Mouse (Mus musculus) CD8-positive naive resting alpha-beta T cell, adult 2 months (primary cell): ENCODE results near the gene Nfasc.

Experiments
- DNase-seq, 2 experiments: peaks; one replicate each; pipeline ENCODE4 v3.0.0; 2022; ENCODE audit warnings: low read depth in 2 of 2, low spot score in 2 of 2

Gene Nfasc

DNA sequence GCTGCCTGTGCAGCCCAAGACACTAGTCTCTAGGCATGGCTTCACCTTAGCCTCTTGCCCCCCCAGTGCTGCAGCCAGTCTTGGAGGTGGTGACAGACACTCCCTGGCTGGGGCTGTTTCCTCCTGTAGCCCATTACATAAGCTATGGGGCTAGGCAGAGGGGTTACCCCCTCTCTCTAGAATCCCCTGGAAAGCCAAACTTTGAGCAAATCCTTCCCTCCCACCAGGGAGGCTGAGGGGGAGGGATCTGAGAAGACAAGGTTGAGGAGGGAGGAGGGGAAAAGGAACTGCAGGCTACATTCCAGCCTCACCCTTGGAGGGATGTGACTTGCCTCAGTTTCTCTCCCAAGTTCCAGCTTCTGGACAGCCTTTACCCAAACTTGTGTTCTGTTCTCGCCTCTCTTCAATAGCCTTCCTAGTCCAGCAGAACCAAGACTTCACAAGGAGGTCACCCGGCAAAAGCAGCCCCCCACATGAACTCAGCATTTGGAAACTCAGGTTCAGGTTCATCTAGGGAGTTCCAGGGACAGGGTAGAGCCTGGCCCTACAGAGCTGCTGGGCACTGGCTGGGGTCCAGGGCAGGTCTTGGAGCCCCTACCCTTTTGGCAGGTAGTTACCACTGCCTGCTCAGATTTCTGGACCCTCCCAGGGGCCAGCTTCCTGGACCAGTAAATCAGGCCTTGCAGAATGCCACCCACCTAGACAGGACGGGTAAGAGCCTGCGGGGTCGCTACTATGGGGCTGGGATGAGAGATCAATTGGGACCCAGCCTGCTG, 199.6 kb downstream of the Nfasc start:
- no peak for DNase-seq

DNA sequence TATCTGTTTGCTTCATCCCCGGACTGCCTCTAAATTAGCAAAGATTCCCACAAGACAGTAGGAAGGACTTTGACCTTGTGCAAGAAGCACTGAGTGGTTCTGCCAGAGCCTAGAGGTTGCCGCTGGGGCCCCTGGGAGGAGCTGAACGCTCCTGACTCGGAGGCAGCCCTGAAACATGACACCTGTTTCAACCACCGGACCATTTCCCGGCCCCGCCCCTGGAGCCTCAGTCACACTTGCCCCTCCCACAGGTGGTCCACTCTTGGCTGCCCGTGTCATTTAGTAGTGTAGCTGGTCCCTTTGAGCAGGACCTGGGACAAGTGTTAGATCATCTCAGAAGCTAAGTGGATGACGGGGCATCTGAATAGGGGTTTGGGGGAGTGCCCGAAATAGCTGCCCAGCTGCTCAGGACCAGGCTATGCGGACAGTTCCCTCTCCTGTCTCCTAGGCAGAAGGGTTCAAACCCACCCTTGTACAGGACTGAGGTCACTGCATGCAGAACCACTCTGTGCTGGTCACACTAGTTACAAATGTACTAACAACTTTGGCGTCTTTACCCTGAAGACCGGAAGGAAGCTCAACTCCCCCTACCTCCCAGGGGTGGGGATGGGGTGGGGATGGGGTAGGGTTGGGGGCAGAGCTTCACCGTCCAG, 200.3 kb downstream of the Nfasc start:
- no peak for DNase-seq

DNA sequence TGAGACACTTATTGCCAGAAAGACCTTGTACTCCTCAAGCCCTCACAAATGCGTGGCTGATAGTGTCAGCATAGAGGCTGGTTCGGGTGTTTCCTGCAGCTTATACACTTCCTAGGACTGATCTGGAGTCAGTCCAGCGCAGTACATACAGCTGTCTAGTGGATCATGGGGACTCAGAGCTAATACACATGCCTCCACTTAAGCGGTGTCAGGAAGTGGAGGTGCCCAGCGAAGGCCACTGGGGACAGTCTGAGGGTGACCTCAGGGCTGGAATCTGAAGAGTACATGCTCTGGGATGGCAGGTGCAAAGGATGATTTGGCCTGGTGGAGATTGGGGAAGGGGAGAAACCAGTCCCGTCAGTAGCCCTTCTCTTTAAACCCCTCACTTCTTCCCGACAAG, 200.9 kb downstream of the Nfasc start:
- DNase-seq, result no peak

DNA sequence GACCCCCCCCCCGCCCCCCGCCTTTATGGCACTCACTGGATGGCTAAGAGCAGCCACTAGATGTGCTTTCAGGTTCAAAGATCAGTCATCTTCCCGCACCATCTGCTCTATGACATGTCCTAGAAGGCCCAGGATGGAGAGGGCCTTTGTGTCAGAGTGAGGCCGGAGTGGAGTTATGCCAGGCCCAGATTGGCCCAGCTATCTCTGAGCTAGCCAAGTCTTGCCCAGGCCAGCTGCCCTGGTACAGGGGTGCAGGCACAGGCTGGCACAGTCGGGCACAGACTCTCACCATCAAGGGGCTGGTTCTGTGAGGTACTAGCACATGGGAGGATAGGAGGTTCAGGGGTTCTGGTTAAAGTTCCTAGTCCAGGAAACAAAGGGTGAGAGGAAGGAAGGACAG, 203.9 kb downstream of the Nfasc start:
- DNase-seq, result no peak

DNA sequence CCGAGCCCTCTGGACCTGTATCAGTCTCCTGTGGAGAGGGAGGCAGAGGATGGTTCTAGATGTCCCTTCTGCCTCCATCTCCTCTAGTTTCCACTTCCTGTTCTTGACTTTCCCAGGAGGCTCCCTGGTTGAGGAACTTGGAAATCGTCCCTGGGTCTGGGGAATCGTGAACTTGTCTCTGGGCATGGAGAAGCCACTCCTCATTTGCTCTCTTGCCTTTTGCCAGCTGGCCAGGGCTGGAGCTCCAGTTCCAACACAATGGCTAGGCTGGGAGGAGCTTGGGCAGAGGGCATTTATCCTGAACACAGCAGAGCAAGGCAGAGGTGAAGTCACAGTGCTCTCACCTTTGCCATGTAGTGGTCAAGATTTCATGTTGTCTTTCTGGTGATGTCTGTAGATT, 205.2 kb downstream of the Nfasc start:
- DNase-seq, result no peak

DNA sequence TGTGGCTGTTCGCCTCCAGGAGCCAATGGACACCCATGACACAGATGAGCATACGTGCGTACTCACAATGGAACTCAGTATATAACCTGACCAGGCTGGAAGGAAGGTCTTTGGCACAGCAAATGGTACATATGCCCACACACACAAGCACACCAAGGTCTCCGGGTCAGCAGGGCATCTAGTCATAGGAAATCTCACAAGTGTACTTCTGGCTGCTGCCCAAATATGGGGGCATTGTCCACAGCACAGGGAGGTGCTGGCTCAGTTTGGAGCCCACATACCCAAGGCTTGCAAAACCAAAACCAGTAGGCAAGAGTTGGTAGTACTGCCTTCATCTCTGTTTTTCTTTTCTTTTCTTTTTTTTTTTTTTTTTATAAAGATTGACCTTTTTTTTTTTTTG, 206.1 kb downstream of the Nfasc start:
- no peak for DNase-seq

DNA sequence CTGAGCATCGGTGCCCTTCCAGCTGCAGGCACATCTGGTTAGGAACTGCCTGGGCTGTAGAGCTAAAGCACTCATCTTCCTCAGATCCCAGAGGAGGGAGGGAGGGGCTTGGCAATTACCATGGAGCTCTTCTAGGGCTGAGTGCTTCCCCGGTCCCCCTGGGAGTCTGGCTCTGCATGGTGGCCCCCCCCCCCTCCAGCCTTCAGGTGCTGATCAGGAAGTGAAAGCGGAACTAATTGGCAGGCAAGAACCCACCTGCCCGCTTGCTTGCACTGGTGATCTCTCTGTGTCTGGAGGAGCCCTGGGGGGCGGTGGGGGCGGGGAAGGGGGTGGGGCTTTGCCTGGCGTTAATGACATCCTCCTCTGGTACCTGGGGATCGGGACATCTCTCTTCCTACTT, 207.8 kb downstream of the Nfasc start:
- no peak for DNase-seq

DNA sequence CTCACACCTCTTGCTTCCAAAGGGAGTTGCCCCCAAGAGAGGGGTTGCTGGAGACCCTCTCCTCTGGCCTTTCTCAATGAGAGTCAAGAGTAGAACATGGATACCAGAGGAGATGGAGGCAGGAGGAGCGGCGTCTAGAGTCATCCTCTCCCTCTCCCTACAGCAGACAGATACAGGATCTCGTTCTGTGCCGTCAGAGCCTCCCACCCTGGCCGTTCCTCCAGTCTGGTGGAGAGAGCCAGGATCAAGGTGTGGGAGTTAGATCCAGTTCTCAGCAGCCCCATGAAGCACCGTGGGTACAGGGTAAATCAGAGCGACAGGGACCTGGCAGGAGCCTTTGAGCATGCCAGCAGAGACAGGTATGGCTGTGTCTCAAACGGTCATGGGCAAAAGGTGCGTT, 209.1 kb downstream of the Nfasc start:
- no peak for DNase-seq

DNA sequence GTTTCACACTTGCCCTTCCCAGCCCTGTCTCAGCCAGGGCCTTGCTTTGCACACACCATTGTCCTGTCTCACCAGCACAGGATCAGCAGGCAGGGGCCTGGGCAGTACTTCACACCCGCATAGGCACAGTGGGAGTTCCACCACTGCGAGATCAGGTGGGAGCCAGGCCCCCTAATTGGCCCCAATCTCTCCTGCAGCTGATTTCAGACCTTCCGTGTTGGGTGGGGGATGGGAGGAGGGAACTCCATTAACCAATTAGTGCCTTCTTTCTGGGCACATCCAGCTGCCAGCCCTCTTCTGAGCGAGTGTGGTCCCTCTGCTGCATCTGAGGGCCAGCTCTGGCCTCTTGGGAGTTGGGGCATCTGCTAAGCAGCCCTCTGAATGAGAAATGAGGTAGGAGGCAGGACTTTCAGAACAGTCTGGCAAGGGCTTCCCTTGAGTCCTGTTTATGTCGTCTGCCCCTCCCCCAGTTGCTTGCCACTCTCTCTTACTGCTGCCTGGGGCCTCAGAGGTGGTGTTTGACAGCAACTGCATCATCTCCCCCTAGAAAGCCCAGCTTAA, 210.9 kb downstream of the Nfasc start:
- DNase-seq, result no peak

DNA sequence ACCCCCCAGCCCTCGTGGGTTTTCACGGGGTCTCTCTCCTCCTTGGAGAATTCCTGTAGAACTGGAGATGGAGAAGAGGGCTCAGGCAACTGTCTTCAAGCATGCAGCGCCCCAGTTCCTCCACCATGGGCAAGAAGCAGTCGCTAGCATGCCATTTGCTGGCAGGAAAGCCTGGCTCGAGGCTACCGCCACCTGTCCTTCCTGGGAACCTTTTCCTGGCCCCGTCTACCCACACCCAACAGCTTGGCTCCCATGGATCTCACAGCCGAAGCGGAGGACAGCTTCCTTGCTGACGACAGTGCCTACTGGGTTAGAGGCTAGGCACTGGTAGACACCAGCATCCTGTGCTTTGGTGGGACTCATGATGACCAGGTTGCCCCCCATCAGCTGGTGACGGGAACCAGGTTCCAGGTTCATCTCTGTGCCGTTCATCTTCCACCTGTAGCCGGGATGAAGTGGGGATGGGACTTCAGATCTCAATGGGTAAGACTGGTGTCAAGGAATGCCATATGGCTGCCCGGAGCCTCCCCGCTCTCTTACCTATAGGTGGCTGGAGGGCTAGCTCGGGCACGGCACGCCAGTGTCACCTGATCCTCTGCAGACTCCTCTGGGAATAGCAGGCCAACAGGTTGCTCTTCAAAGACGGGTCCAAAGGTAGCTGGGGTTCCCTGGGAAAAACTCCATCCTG, 212.8 kb downstream of the Nfasc start:
- DNase-seq, result no peak

DNA sequence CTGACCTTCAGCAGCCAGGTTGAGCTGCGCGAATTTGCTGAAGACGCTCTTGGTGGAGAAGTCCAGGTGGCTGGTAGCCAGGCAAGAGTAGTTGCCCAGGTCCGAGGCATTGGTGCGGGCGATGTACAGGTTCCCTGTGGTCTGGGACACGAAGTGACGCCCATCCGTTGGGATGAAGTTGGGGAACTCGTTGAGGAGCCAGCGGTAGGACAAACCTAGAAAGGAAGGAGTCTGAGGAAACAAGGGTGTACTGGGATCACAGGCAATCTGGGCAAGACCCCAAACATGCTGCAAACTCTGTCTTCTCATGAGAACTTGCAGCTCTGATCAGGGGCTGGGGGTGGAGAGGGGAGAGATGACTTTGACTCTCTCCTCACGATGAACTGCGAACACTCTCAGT, 213.5 kb downstream of the Nfasc start:
- no peak for DNase-seq

DNA sequence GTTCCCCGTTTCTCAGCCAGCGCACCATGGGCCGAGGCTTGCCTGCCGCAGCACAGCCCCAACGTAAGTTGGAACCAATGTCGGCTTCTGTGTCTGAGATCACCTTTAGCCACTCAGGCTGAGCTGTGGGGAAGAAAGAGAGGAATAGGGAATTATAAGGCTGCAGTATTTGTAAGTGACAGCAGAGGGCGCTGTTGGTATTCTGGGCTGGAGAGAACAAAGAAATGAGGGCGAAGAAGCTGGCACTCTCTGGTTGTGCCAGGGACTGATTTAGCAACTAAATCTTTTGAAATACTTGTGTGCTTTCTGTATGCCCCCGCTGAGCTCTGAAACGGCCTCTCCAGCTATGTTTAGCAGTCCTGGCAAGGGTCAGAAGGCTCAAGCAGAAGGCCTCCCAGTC, 215.8 kb downstream of the Nfasc start:
- peak in 1 of 2 experiments; percentile 34 for DNase-seq

DNA sequence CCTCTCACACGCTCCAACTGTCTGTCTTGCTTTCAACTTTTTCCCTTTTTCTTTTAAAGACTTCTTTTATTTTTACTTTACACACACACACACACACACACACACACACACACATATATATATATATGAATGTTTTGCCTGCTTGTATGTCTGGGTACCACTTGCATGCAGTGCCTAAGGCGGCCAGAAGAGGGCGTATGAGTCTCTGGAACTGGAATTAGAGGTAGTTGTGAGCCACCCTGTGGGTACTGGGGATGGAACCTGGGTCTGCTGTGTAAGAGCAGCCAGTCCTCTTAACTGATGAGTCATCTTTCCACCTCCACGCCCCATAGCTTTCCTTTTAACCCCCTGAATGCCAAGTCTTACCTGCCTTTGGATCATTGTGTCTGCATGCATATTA, 217.7 kb downstream of the Nfasc start:
- DNase-seq, result peak; percentile 14 to 35

DNA sequence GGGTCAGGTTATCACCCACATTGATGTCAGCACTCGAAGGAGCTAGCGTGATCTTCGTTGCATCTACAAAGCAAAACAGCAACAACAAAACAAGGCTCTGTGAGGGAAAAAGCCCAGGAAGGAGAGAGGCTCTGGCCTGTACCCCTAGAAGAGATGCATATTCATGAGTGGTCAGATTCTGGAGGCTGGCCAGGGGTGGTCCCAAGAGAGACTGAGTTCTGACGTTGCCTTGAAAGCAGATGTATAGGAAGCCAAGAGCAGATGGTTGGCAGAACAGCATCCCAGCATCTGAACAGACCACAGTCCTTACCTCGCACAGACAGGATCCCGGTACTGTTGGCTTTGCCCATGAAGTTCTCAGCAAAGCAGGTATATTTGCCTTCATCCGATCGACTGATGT, 218.5 kb downstream of the Nfasc start:
- no peak for DNase-seq

DNA sequence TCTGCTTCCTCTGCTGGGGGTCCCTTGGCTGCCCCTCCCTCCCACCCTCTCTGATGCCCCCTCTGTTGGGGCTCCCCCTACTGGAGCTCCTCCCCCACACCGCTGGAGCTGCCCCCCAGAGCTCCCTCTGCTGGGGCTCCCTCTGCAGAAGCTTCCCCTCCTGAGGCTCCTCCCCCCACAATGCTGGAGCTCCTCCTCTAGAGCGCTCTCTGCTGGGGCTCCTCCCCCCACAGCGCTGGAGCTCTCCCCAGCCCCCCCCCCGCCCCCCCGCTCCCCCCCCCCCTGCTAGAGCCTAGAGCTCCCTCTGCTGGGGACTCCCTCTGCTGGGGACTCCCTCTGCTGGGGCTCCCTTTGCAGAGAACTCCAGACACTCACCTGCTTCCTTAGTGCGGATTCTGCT, 220.8 kb downstream of the Nfasc start:
- peak in 1 of 2 experiments; percentile 16 for DNase-seq

DNA sequence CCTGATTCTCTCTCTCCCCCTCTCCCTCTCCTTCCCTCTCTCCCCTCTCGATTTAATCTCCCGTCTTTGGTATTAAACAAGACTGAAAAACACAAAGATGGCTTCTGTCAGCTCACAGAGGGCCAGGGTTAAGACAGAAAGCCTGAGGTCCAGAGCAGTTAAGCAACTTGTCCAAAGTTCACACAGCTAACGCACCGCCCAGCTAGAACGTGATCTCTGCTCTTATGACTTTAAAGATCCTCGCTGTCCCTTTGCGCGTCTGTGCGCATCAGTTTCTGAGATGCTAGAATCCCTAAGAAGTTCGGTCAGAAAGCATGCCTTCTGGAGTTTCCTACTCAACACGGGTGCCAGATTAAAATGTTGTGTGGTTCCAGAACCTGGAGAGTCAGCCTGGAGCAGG, 221.9 kb downstream of the Nfasc start:
- DNase-seq, result no peak

DNA sequence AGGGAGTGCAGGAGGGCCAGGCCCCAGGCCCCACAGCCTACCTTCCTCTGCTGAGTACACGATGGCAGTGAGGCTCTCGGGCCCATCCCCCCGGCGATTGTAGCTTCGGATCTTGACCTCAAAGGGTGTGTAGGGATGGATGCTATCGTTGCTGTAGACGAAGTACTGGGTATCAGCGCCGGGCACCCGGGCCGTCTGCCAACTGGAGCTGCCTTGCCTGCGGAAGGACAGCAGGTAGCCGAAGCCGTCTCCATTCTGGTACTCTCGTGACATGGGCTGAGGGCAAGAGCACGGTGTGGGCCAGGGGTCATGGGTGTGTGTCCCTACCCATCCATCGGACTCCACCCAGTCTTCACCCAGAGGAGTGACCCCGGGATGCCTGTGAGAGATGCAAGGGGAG, 223.0 kb downstream of the Nfasc start:
- no peak for DNase-seq

DNA sequence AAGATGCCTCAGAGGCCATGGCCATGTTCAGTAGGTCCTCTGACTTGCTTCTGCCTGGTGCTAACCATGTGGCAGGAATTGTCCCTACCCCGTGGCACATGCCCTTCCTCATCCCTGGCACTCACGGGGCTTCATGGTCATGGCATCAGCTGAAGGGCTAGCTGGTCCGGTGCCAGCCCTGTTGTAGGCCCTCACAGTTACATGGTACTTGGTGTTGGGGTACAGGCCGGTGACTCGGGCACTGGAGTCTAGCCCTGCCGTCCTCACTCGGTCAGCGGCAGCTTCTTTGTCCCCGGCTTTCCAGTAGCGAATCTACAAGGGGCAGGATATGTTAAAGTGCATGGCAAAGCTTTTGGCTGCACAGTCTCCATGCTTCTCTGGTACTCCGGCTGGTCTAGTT, 224.8 kb downstream of the Nfasc start:
- DNase-seq, result no peak

DNA sequence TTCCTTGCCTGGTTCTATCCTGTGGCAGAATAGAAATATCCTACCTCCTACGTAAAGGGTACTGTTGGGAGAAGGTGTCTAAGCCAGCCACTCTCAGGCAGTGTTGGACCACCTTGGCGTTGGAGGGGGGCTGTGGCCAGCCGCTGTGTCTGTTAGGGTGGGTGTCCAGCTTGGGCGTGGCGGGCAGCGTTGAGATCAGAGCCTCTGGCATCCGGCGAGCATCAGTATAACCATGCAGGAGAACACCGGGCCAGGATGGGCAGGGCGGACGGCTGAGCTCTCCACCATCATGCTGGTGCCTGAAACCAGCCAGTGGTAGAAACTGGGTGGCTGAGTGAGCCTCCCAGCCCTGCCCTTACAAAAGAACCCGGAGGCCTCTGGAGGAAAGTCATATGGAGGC, 226.3 kb downstream of the Nfasc start:
- DNase-seq, result no peak
